Mouse (Mus musculus): ENCODE measurements around the gene Tnp1. TPM values are rescaled to one million over a fixed set of nuclear protein-coding genes. Genes with fewer than 3 reads are reported as not detected.
A peak's percentile ranks its signal among the peaks of the same experiment; 100 is the strongest.

The Tnp1 gene
- polyA plus RNA-seq, 1 experiment from 2014 or later, result not detected

DNA sequence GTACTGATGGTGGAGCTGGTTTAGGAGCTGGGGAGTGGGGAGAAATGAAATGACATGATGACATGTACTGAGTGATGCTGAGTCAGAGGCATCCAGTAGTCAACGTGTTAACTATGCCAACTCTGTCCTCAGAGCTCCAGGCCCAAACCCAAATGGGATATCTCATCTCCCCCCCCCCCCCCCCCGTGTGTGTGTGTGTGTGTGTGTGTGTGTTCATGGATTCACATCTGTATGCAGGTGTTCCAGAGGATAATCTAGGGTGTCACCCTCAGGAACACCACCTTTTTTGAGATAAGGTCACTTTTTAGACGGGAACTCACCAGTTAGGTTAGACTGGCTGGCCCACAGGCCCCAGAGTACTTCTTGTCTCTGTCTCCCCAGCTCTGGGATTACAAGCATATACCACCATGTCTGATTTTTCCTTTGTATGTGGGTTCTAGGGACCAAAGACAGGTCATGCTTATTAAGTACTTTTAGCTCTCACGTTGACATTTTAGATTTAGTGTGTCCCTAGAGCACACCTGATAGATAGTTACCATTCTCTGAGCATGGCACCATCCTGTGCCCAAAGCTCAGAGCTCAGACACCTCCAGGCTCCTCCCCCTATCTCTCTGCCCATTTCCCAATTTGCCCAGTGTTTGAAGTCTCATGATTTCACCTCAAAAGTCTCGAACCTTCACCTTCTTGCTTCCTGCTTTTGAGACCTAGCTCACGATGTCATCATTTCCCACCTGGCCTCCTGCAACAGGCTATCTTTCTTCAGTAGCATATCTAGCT lies 31.4 kb upstream of the Tnp1 start:
- no peak overlapping the region for H3K4me3 ChIP-seq (ENCODE audit: low read depth, low read length)
- no peaks in the 10 kb centered on the region for H3K27me3 ChIP-seq (ENCODE audit: control insufficient read depth, insufficient read depth, low read depth, low read length)
- no peak overlapping the region for H3K9ac ChIP-seq (ENCODE audit: low read depth, low read length)
- H3K36me3 ChIP-seq (ENCODE audit: control insufficient read depth, insufficient read depth), result no peaks in the 10 kb centered on the region
- peak; percentile 82 for ATAC-seq (ENCODE audit: low read depth)
- H3K4me1 ChIP-seq (ENCODE audit: control insufficient read depth, low read depth, low read length), result peaks cover 24% of the 10 kb centered on the region
- 57% methylated on average over 5 of the region's 6 CpGs for WGBS (ENCODE audit: insufficient replicate concordance)
- H3K27ac ChIP-seq (ENCODE audit: low read length), result peak overlapping the region; percentile 67
- no peak overlapping the region for H3K4me2 ChIP-seq (ENCODE audit: low read depth, low read length)
- no peaks in the 10 kb centered on the region for H3K9me3 ChIP-seq (replicated peaks; ENCODE audit: control insufficient read depth, low read length)

- ATAC-seq (ENCODE audit: low read depth), result no peak
- Histone ChIP-seq H3K9me3 (replicated peaks; ENCODE audit: control insufficient read depth, low read length) (no peaks in the 10 kb centered on the region), H3K4me1 (ENCODE audit: control insufficient read depth, low read depth, low read length) (peaks cover 29% of the 10 kb centered on the region), H3K27me3 (ENCODE audit: control insufficient read depth, insufficient read depth, low read depth, low read length) (no peaks in the 10 kb centered on the region), H3K9ac (ENCODE audit: low read depth, low read length) (no peak overlapping the region), H3K4me3 (ENCODE audit: low read depth, low read length) (no peak overlapping the region), H3K27ac (ENCODE audit: low read length) (no peak overlapping the region), H3K36me3 (ENCODE audit: control insufficient read depth, insufficient read depth) (no peaks in the 10 kb centered on the region), H3K4me2 (ENCODE audit: low read depth, low read length) (no peak overlapping the region)
- 61% methylated on average over 9 of the region's 9 CpGs for WGBS (ENCODE audit: insufficient replicate concordance)
Observed at GRCm38 (mm10) chr1:73045948-73046685, 30.4 kb upstream of the Tnp1 start.

GRCm38 (mm10) chr1:73043671-73044070 lies 28.0 kb upstream of the Tnp1 start:
- 76% methylated on average over 10 of the region's 10 CpGs for WGBS (ENCODE audit: insufficient replicate concordance)
- Histone ChIP-seq H3K4me2 (ENCODE audit: low read depth, low read length) (no peak overlapping the region), H3K4me3 (ENCODE audit: low read depth, low read length) (no peak overlapping the region), H3K9ac (ENCODE audit: low read depth, low read length) (no peak overlapping the region), H3K27me3 (ENCODE audit: control insufficient read depth, insufficient read depth, low read depth, low read length) (no peaks in the 10 kb centered on the region), H3K4me1 (ENCODE audit: control insufficient read depth, low read depth, low read length) (peaks cover 54% of the 10 kb centered on the region), H3K9me3 (replicated peaks; ENCODE audit: control insufficient read depth, low read length) (no peaks in the 10 kb centered on the region), H3K36me3 (ENCODE audit: control insufficient read depth, insufficient read depth) (no peaks in the 10 kb centered on the region), H3K27ac (ENCODE audit: low read length) (no peak overlapping the region)
- ATAC-seq (ENCODE audit: low read depth), result no peak

DNA sequence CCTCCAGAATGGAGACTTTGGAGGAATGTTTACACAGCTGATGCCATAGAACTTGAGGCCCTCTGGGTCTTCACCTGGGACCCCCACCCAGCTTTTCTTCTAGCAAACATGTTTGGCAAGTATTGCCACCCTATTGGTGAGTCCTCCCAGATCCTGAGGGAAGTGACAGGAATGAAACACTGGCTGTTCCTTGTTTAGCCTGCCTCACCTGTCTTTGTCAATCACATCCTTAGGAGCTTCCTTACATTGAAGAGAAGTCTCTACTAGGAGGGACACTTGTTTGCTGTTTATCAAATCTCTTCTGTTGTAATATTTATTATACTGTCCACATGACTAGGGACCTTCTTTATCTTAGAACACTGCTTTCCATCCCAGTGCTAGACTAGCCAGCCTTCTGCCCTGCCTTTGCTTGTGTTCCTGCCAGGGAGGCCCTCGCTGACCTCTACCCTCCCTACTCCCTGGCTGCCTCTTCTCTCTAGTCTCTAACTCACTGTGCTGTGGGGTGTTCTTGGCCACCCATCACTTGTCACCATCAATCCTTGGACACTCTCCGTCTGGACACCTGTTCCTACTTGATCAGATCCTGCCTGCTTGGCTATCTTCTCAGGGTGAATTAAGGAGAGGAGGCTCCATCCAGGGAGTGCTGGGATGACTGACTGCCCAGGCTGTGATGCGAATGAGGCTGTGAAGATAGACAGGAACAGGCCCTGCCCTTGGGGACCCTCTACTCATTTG lies 25.1 kb upstream of the Tnp1 start:
- ATAC-seq (ENCODE audit: low read depth), result no peak
- Histone ChIP-seq H3K36me3 (ENCODE audit: control insufficient read depth, insufficient read depth) (no peaks in the 10 kb centered on the region), H3K4me1 (ENCODE audit: control insufficient read depth, low read depth, low read length) (peaks cover 64% of the 10 kb centered on the region), H3K4me3 (ENCODE audit: low read depth, low read length) (no peak overlapping the region), H3K9ac (ENCODE audit: low read depth, low read length) (0 out of 2 replicates have a peak overlapping the region, but pooled peaks have one; percentile 4), H3K4me2 (ENCODE audit: low read depth, low read length) (no peak overlapping the region), H3K27me3 (ENCODE audit: control insufficient read depth, insufficient read depth, low read depth, low read length) (no peaks in the 10 kb centered on the region), H3K9me3 (replicated peaks; ENCODE audit: control insufficient read depth, low read length) (no peaks in the 10 kb centered on the region), H3K27ac (ENCODE audit: low read length) (peak overlapping the region; percentile 93; the same call in 1 of the 2 replicates)
- 64% methylated on average over 3 of the region's 3 CpGs for WGBS (ENCODE audit: insufficient replicate concordance)

GRCm38 (mm10) chr1:73038532-73038931 lies 22.8 kb upstream of the Tnp1 start:
- peak overlapping the region; percentile 93 for H3K27ac ChIP-seq (ENCODE audit: low read length)
- H3K4me3 ChIP-seq (ENCODE audit: low read depth, low read length), result peak overlapping the region; percentile 18; the same call in 1 of the 2 replicates
- no peaks in the 10 kb centered on the region for H3K9me3 ChIP-seq (replicated peaks; ENCODE audit: control insufficient read depth, low read length)
- peak overlapping the region; percentile 51 for H3K4me2 ChIP-seq (ENCODE audit: low read depth, low read length)
- peak; percentile 94 for ATAC-seq (ENCODE audit: low read depth)
- H3K27me3 ChIP-seq (ENCODE audit: control insufficient read depth, insufficient read depth, low read depth, low read length), result no peaks in the 10 kb centered on the region
- H3K36me3 ChIP-seq (ENCODE audit: control insufficient read depth, insufficient read depth), result no peaks in the 10 kb centered on the region
- peaks cover 73% of the 10 kb centered on the region for H3K4me1 ChIP-seq (ENCODE audit: control insufficient read depth, low read depth, low read length)
- peak overlapping the region; percentile 60 for H3K9ac ChIP-seq (ENCODE audit: low read depth, low read length)
- 16% methylated on average over 3 of the region's 3 CpGs for WGBS (ENCODE audit: insufficient replicate concordance)

DNA sequence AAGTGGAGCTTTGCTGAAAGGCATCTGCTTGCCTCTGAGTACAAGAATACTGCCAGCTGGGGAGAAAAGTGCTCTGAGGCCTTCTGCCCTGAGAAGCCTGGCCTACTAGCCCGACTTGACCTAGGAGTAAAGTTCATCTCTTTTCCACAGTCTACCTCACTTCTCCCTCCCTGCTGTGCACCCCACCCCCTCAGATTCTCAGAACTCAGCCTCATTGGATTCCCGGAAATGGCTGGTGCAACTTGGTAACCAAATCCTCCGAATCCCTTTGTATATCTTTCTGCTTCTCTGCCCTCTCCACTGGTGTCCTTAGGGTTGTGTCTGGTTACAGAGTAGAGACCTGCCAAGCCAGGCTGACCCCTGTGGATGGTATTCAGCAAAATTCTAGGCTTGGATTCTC lies 20.8 kb upstream of the Tnp1 start:
- Histone ChIP-seq H3K9me3 (replicated peaks; ENCODE audit: control insufficient read depth, low read length) (no peaks in the 10 kb centered on the region), H3K4me3 (ENCODE audit: low read depth, low read length) (no peak overlapping the region), H3K4me2 (ENCODE audit: low read depth, low read length) (peak overlapping the region; percentile 43), H3K9ac (ENCODE audit: low read depth, low read length) (peak overlapping the region; percentile 57), H3K36me3 (ENCODE audit: control insufficient read depth, insufficient read depth) (no peaks in the 10 kb centered on the region), H3K4me1 (ENCODE audit: control insufficient read depth, low read depth, low read length) (peaks cover 63% of the 10 kb centered on the region), H3K27ac (ENCODE audit: low read length) (peak overlapping the region; percentile 93), H3K27me3 (ENCODE audit: control insufficient read depth, insufficient read depth, low read depth, low read length) (no peaks in the 10 kb centered on the region)
- 37% methylated on average over 3 of the region's 3 CpGs for WGBS (ENCODE audit: insufficient replicate concordance)
- peak; percentile 42 for ATAC-seq (ENCODE audit: low read depth)

- WGBS (ENCODE audit: insufficient replicate concordance), result 62% methylated on average over 3 of the region's 3 CpGs
- H3K9ac ChIP-seq (ENCODE audit: low read depth, low read length), result 0 out of 2 replicates have a peak overlapping the region, but pooled peaks have one; percentile 21
Observed at GRCm38 (mm10) chr1:73035726-73036125, 20.0 kb upstream of the Tnp1 start.

GRCm38 (mm10) chr1:73032491-73032890 lies 16.8 kb upstream of the Tnp1 start:
- Histone ChIP-seq H3K4me2 (ENCODE audit: low read depth, low read length) (no peak overlapping the region), H3K9ac (ENCODE audit: low read depth, low read length) (no peak overlapping the region), H3K27me3 (ENCODE audit: control insufficient read depth, insufficient read depth, low read depth, low read length) (no peaks in the 10 kb centered on the region), H3K9me3 (replicated peaks; ENCODE audit: control insufficient read depth, low read length) (no peaks in the 10 kb centered on the region), H3K36me3 (ENCODE audit: control insufficient read depth, insufficient read depth) (no peaks in the 10 kb centered on the region), H3K4me3 (ENCODE audit: low read depth, low read length) (no peak overlapping the region), H3K27ac (ENCODE audit: low read length) (no peak overlapping the region), H3K4me1 (ENCODE audit: control insufficient read depth, low read depth, low read length) (peaks cover 25% of the 10 kb centered on the region)
- no peak for ATAC-seq (ENCODE audit: low read depth)
- 67% methylated on average over 5 of the region's 5 CpGs for WGBS (ENCODE audit: insufficient replicate concordance)

More at GRCm38 (mm10) chr1:73035726-73036125, 20.0 kb upstream of the Tnp1 start:
- Histone ChIP-seq H3K27me3 (ENCODE audit: control insufficient read depth, insufficient read depth, low read depth, low read length) (no peaks in the 10 kb centered on the region), H3K27ac (ENCODE audit: low read length) (peak overlapping the region; percentile 93), H3K36me3 (ENCODE audit: control insufficient read depth, insufficient read depth) (no peaks in the 10 kb centered on the region), H3K4me2 (ENCODE audit: low read depth, low read length) (no peak overlapping the region; the same call in 1 of the 2 replicates), H3K4me3 (ENCODE audit: low read depth, low read length) (no peak overlapping the region), H3K9me3 (replicated peaks; ENCODE audit: control insufficient read depth, low read length) (no peaks in the 10 kb centered on the region), H3K4me1 (ENCODE audit: control insufficient read depth, low read depth, low read length) (peaks cover 58% of the 10 kb centered on the region)
- no peak for ATAC-seq (ENCODE audit: low read depth)

Measured in liver, embryonic 16.5 days (tissue).